Mouse (Mus musculus): ENCODE results near the gene Dpy30. TPM values are rescaled to one million over a fixed set of nuclear protein-coding genes. Genes with fewer than 3 reads are reported as not detected.

The Dpy30 gene
- polyA plus RNA-seq, 1 experiment: 60.1 TPM

DNA sequence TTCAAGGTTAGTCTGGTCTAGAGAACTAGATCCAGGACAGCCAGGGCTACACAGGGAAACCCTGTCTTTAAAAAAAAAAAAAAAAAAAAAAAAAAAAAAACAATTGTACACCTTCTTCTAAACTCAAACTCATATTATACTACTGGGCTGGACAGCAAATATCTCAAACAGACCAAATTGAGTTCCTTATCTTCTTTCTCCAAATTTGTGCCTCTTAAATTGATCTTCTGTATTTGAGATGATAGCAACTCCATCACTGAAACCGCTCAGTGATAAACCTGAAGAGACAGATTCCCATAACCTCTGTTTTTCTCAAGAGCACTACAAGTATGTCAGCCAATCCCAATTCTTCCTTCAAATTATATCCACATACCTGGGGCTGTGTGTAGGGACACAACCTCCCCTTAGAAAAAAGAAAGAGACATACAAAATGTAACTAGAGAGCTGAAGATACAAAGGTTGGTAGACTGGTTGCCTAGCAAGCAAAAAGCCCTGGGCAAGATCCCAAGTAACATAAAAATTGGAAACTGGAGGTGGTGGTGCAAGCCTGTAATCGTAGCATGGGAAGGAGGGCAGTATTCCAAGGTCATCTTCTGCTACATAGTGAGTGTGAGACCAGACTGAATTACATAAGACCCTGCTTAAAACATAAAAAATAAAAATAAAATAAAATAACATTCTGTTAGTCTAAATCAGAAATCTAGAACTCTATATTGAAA, 39.2 kb downstream of the Dpy30 start:
- TF ChIP-seq CTCF (IDR thresholded peaks at IDR 0.05; ENCODE audit: low read depth, low read length) (no peak), POLR2A (IDR thresholded peaks at IDR 0.05; ENCODE audit: borderline replicate concordance, low read depth, low read length) (no peak)
- no peak overlapping the region for H3K27ac ChIP-seq (ENCODE audit: insufficient read depth, low read depth, low read length)
- no peak overlapping the region for H3K4me3 ChIP-seq (ENCODE audit: insufficient read depth, low read length)
- peaks cover 17% of the 10 kb centered on the region for H3K4me1 ChIP-seq (ENCODE audit: control insufficient read depth, insufficient read depth, low read length)

DNA sequence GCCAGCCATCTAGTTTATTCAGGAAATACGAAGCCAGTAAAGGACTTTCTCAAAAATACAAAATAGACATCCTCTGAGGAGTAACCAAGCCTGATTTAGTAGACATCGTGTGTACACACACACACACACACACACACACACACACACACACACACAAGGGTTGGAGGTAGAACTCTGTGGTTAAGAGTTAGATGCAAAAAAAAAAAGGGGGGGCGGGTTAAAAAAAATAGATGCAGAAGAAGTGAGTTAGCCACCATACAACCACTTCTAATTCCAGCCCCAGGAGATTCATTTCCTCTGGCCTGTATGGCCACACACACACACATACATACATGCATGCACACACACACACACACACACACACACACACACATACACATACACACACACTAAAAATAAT, 41.7 kb downstream of the Dpy30 start:
- Histone ChIP-seq H3K27ac (ENCODE audit: insufficient read depth, low read depth, low read length) (no peak overlapping the region), H3K4me1 (ENCODE audit: control insufficient read depth, insufficient read depth, low read length) (peaks cover 18% of the 10 kb centered on the region), H3K4me3 (ENCODE audit: insufficient read depth, low read length) (no peak overlapping the region)
- TF ChIP-seq POLR2A (IDR thresholded peaks at IDR 0.05; ENCODE audit: borderline replicate concordance, low read depth, low read length) (no peak), CTCF (IDR thresholded peaks at IDR 0.05; ENCODE audit: low read depth, low read length) (no peak)

DNA sequence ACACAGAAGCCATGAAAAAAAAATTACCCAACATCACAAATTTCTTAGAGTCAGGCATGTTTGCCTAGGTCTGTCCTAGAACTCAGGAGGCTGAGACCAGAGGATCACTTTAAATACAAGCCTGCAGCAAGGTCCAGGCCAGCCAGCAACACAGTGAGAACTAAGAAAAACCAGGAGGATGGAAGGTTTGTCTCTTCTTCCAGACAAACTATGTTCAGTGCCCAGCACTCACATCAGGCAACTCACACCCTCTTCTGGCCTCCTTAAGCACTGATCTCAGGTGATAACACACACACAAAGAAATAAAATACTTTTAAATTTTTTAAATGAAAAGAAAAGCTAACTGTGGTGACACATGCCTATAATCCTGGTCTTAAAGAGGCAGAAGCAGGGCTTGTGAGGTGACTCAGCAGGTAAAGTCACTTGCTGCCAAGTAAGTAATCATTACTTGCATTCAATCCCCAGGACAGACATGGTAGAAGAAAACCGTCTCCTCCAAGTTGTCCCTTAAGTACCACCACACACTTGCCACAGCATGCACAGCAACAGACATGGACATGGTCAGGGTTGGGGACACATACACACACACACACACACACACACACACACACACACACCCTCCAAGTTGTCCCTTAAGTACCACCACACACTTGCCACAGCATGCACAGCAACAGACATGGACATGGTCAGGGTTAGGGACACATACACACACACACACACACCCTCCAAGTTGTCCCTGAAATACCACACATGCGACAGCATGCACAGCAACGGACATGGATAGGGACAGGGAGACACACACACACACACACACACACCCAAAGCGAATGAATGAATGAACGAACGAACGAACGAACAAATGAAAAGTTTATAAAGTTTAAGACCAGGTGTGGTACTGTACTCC, 44.5 kb downstream of the Dpy30 start:
- Histone ChIP-seq H3K4me3 (ENCODE audit: insufficient read depth, low read length) (no peak overlapping the region), H3K4me1 (ENCODE audit: control insufficient read depth, insufficient read depth, low read length) (peaks cover 18% of the 10 kb centered on the region), H3K27ac (ENCODE audit: insufficient read depth, low read depth, low read length) (no peak overlapping the region)
- TF ChIP-seq POLR2A (IDR thresholded peaks at IDR 0.05; ENCODE audit: borderline replicate concordance, low read depth, low read length) (no peak), CTCF (IDR thresholded peaks at IDR 0.05; ENCODE audit: low read depth, low read length) (no peak)

DNA sequence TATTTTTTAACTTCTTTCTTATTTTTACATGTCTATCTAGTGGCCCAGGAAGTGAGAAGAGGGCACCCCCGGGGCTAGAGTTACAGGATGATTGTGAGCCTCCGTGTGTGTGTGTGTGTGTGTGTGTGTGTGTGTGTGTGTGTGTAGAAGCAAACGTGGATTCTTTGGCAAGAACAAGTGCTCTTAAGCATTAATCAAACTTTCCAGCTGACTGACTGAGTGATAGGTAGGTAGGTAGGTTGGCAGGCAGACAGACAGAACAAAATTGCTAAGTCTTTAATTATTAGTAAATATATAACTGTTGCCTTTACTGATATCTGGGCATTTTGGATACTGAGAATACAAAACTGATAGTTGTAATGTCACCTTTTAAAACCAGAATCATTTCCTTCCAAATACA, 49.3 kb downstream of the Dpy30 start:
- no peak for TF ChIP-seq CTCF (IDR thresholded peaks at IDR 0.05; ENCODE audit: low read depth, low read length)
- no peak for TF ChIP-seq POLR2A (IDR thresholded peaks at IDR 0.05; ENCODE audit: borderline replicate concordance, low read depth, low read length)
- no peak overlapping the region for H3K27ac ChIP-seq (ENCODE audit: insufficient read depth, low read depth, low read length)
- peaks cover 9% of the 10 kb centered on the region for H3K4me1 ChIP-seq (ENCODE audit: control insufficient read depth, insufficient read depth, low read length)
- H3K4me3 ChIP-seq (ENCODE audit: insufficient read depth, low read length): no peak overlapping the region

DNA sequence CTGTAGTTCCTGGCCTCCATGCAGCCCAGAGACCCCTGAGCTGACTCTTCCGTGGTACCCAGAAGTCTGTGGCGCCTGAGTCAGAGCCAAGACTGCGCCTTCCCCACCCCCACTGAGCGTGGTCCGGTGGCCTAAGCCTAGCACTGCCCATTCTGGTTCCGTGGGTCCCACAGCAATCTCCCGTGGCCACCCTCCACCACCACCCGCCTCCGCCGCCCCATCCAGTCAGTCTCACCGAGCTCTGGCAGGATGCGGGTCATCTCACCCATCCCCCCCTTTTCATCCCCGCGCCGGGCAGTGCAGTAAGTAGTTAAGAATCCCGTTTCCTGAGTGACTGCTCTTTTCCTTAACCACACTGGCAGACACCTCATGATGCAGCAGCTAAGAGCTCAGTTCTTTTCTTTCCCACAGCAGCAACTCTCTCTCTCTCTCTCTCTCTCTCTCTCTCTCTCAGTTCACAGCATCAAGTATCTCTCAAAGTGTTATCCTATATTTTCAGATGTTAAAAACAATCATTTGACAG, 51.0 kb downstream of the Dpy30 start:
- TF ChIP-seq POLR2A (IDR thresholded peaks at IDR 0.05; ENCODE audit: borderline replicate concordance, low read depth, low read length) (no peak), CTCF (IDR thresholded peaks at IDR 0.05; ENCODE audit: low read depth, low read length) (no peak)
- Histone ChIP-seq H3K4me1 (ENCODE audit: control insufficient read depth, insufficient read depth, low read length) (0 out of 2 replicates have a peak, but pooled peaks cover 4% of the 10 kb centered on the region), H3K4me3 (ENCODE audit: insufficient read depth, low read length) (no peak overlapping the region), H3K27ac (ENCODE audit: insufficient read depth, low read depth, low read length) (no peak overlapping the region)

DNA sequence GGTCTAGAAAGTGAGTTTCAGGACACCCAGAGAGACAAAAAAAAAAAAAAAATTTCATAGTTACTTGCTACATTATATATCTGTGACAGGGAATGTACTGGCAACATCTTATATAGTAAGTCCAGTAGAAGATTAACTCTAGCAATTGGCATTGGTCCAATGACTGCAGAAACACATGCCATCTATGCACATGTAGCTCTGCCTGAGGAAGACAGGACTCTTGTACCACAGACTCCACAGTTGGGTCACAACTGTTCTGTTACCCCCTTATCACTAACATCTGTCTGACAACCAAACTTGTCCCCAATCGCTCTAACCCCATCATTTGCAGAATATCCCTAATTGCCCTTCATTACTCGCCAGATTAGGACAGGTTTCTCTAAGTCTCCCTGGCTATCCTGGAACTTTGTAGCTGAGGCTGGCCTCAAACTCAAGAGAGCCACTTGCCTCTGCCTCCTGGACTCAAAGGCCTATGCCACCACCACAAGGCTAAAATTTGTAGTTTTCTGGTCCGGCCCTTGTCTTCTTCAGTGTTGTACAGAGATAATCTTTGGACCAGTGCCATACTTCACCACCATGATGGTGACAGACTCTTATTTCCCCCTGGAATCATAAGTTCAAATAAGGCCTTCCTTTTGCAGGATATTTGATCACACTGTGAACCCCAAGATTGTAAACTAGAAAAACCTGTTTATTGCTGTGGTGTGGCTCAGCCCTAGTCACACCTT, 52.0 kb downstream of the Dpy30 start:
- no peak for TF ChIP-seq POLR2A (IDR thresholded peaks at IDR 0.05; ENCODE audit: borderline replicate concordance, low read depth, low read length)
- TF ChIP-seq CTCF (IDR thresholded peaks at IDR 0.05; ENCODE audit: low read depth, low read length): no peak
- H3K27ac ChIP-seq (ENCODE audit: insufficient read depth, low read depth, low read length): no peak overlapping the region
- H3K4me3 ChIP-seq (ENCODE audit: insufficient read depth, low read length): no peak overlapping the region
- H3K4me1 ChIP-seq (ENCODE audit: control insufficient read depth, insufficient read depth, low read length): 0 out of 2 replicates have a peak, but pooled peaks cover 4% of the 10 kb centered on the region

DNA sequence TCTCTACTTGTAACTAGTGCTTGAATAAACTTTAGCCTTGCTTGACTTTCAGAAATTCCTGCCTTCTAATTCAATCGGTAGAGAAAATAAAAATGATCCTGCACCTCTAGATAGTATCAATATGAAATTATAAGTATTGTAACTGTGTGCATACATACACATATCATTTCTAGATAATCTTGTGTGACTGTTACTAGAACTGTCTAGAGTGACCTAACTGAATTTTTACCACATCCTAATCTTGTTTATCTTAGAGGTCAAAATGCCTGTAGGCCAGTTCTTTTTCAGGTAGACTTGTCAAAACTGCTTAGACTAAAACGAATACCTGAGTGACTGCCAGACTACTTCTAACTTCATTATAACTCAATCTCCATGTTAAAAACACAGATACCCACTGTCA, 53.5 kb downstream of the Dpy30 start:
- no peak for TF ChIP-seq CTCF (IDR thresholded peaks at IDR 0.05; ENCODE audit: low read depth, low read length)
- TF ChIP-seq POLR2A (IDR thresholded peaks at IDR 0.05; ENCODE audit: borderline replicate concordance, low read depth, low read length): no peak
- Histone ChIP-seq H3K4me3 (ENCODE audit: insufficient read depth, low read length) (no peak overlapping the region), H3K4me1 (ENCODE audit: control insufficient read depth, insufficient read depth, low read length) (peaks cover 11% of the 10 kb centered on the region), H3K27ac (ENCODE audit: insufficient read depth, low read depth, low read length) (no peak overlapping the region)

DNA sequence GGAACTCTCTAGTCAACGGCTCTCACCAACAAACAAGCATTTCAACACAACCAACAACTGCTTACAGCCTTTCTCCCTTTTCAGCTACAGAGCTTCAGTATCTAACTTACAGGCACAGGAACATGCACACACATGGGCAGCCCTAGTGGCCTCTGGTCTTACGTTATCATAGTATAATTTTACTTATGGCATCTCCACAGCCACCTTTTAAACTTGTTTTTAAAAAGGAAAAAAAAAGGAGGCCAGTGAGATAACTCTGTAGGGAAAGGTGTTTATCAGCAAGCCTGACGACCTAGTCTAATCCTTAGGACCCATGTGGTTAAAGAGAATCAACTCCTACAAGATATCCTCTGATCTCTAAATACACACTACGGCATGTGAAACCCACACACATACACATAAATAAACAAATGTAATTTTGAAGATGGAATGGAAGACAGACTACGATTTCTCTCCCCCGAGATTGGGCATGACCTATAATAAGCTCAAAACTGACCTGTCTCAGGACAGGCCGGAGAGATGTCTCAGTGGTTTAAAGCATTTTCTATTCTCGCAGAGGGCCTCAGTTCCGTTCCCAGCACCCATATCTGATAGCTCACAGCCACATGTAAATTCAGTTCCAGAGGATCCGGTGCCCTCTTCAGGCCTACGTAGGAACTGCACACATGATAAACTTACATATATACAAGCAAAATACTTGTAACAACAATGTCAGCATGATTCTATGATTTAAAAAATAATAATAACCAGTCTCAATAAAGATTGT, 56.1 kb downstream of the Dpy30 start:
- Histone ChIP-seq H3K4me1 (ENCODE audit: control insufficient read depth, insufficient read depth, low read length) (peaks cover 20% of the 10 kb centered on the region), H3K27ac (ENCODE audit: insufficient read depth, low read depth, low read length) (no peak overlapping the region), H3K4me3 (ENCODE audit: insufficient read depth, low read length) (no peak overlapping the region)
- TF ChIP-seq CTCF (IDR thresholded peaks at IDR 0.05; ENCODE audit: low read depth, low read length) (no peak), POLR2A (IDR thresholded peaks at IDR 0.05; ENCODE audit: borderline replicate concordance, low read depth, low read length) (no peak)

DNA sequence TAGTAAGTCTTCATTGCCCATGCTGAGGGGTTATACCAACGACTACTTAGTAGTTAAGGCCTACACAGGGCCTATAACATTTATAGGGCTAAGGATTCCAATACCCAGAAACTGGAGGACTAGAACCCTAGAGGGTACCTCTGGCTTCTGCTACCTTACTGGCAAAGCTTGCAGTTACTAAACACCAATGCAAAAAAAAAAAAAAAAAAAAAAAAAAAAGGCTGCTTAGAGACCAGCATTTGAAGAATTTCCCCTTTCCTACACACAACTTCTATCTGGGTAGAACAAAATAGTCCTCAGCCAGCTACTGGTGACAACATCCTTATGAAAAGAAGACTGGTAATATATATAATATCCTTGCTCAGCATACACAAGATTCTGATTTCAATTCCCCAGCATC, 58.1 kb downstream of the Dpy30 start:
- peaks cover 27% of the 10 kb centered on the region for H3K4me1 ChIP-seq (ENCODE audit: control insufficient read depth, insufficient read depth, low read length)
- no peak overlapping the region for H3K27ac ChIP-seq (ENCODE audit: insufficient read depth, low read depth, low read length)
- TF ChIP-seq POLR2A (IDR thresholded peaks at IDR 0.05; ENCODE audit: borderline replicate concordance, low read depth, low read length) (no peak), CTCF (IDR thresholded peaks at IDR 0.05; ENCODE audit: low read depth, low read length) (no peak)
- no peak overlapping the region for H3K4me3 ChIP-seq (ENCODE audit: insufficient read depth, low read length)
